Mouse (Mus musculus): Measurements from ENCODE around the gene Neil3. TPM values are rescaled to one million over a fixed set of nuclear protein-coding genes. Genes with fewer than 3 reads are reported as not detected.

Gene Neil3
- total RNA-seq (2014; rRNA removed) (1.8 and 2.4 TPM in 2 replicates), polyA plus RNA-seq (2015; fragmentation: Nextera tagmentation; extraction: Ambion mirVana) (3.3 and 4.5 TPM in 2 replicates)

DNA sequence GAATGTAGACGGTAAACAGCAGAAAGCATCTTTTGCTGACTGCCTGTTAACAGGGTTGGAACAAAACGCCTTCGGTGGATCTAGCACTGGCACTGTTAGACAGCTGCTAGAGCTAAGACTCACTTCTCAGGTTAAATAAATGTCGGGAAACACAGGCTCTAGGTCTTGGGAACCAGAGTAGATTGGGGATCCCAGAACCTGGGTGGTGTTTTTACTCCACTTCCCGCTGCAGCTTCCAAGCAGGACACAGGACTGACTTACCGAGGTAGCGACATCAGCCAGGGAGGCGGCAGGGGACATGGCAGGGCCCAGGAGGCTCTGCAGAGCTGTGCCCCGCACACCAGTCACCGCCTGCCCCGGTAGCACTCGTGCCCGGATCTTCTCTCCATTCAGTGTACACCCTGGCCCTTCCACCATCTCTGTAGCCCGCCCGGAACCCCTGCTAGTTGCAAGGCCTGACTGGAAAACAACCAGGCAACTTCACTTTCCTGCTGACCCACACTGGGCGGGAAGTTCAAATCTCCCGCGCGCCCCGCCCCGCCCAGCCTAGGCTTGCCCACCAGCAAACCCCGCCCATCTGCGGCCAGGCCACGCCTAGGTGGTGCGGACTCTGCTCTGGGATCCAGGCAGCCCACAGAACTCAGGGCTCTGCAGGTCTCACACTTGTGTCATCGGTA, at the start of gene Neil3:
Gene Neil3 (minus strand): TSS at position 571 of the 677 bp plus-strand sequence.
- WGBS = 2% methylated on average over 26 of the region's 26 CpGs
- DNase-seq (peak; percentile 41), ATAC-seq (peak; percentile 94)
- Histone ChIP-seq H3K9me3 (ENCODE audit: low read length) (no peaks in the 10 kb centered on the region), H3K9ac (peak within 1 kb of the TSS; percentile 48), H3K27me3 (ENCODE audit: insufficient read depth, low read length) (no peaks in the 10 kb centered on the region), H3K4me2 (ENCODE audit: low read depth) (peak within 1 kb of the TSS; percentile 69), H3K4me1 (ENCODE audit: insufficient read depth) (no peaks in the 10 kb centered on the region), H3K36me3 (ENCODE audit: insufficient read depth) (no peaks in the 10 kb centered on the region), H3K4me3 (ENCODE audit: low read depth, low read length) (peak within 1 kb of the TSS; percentile 35), H3K27ac (ENCODE audit: low read depth, low read length) (no peak within 1 kb of the TSS)
- TF ChIP-seq CTCF (IDR thresholded peaks at IDR 0.05; ENCODE audit: low read depth) = no peak

DNA sequence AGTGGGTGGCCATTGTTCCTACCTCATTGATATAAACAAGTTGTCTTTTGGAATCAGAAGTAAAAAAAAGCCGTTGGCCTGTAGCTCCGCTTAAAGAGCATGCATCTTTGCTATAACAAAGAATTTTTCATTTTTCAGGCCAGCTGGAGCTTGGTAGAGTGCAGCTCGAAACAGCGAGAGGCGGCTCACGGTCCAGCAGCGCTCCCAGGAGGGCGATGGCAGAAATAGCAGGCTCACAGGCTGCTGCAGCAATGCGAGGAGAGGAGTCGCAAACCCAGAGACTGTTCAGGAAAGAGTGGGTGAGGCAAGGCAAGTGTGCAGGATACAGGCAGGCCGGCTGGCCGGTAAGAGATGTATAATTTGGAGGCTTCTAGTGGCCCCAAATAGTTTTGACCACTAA, 42.0 kb upstream of the Neil3 start:
- ATAC-seq (peak; percentile 98), DNase-seq (peak; percentile 89)
- Histone ChIP-seq H3K4me2 (ENCODE audit: low read depth) (no peak overlapping the region), H3K9me3 (ENCODE audit: low read length) (0 out of 2 replicates have a peak, but pooled peaks cover 3% of the 10 kb centered on the region), H3K27ac (ENCODE audit: low read depth, low read length) (no peak overlapping the region), H3K4me1 (ENCODE audit: insufficient read depth) (no peaks in the 10 kb centered on the region), H3K27me3 (ENCODE audit: insufficient read depth, low read length) (no peaks in the 10 kb centered on the region), H3K36me3 (ENCODE audit: insufficient read depth) (no peaks in the 10 kb centered on the region), H3K4me3 (ENCODE audit: low read depth, low read length) (no peak overlapping the region), H3K9ac (no peak overlapping the region)
- WGBS = 11% methylated on average over 12 of the region's 12 CpGs
- TF ChIP-seq CTCF (IDR thresholded peaks at IDR 0.05; ENCODE audit: low read depth) = peak; percentile 97

DNA sequence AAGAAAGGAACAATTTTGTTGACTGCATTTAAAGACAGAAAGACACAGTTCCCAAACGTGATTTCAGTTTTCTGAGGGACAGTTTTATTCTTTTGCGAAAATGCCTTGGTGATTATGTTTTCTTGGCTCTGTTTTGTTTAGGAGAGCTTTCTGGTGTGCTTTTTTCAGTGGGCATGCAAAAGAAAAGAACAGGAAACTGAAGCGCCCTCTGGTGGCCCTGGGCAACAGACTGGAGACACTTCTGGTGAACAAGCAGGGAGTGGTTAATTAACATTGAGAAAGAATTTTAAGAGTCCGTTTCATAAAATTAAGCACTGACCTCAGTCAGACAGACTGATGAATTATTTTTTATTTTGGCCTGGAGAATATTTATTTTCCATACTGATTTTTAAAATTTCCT, 25.1 kb upstream of the Neil3 start:
- H3K27ac ChIP-seq (ENCODE audit: low read depth, low read length) = no peak overlapping the region
- H3K4me1 ChIP-seq (ENCODE audit: insufficient read depth) = no peaks in the 10 kb centered on the region
- no peak for ATAC-seq
- 37% methylated on average over 4 of the region's 4 CpGs for WGBS
- peak; percentile 56 for DNase-seq
- peak; percentile 60 for TF ChIP-seq CTCF (IDR thresholded peaks at IDR 0.05; ENCODE audit: low read depth)
- no peak overlapping the region for H3K4me3 ChIP-seq (ENCODE audit: low read depth, low read length)
- no peak overlapping the region for H3K4me2 ChIP-seq (ENCODE audit: low read depth)
- no peaks in the 10 kb centered on the region for H3K27me3 ChIP-seq (ENCODE audit: insufficient read depth, low read length)
- no peak overlapping the region for H3K9ac ChIP-seq
- no peaks in the 10 kb centered on the region for H3K9me3 ChIP-seq (ENCODE audit: low read length)
- H3K36me3 ChIP-seq (ENCODE audit: insufficient read depth) = no peaks in the 10 kb centered on the region

DNA sequence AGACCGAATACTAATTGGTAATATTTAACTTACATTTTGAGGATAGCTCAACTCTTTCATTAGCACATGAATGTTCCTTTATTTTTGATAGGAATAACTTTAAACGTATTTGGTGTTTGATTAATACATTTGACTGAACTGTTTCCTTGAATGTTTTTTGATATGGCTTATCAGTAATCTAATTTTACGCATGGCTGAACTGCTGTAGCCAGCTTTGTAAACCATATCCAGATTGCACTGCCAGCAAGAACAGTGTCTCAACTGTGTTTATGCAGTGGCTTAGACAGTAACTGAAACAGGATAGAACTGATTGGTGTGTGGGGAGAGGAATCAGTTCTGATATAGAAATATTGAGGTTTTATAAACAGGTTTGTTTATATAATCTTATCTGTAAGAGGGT, 22.6 kb upstream of the Neil3 start:
- 56% methylated on average over 3 of the region's 3 CpGs for WGBS
- no peak overlapping the region for H3K4me2 ChIP-seq (ENCODE audit: low read depth)
- no peak overlapping the region for H3K4me3 ChIP-seq (ENCODE audit: low read depth, low read length)
- H3K27ac ChIP-seq (ENCODE audit: low read depth, low read length) = no peak overlapping the region
- no peak for TF ChIP-seq CTCF (IDR thresholded peaks at IDR 0.05; ENCODE audit: low read depth)
- no peaks in the 10 kb centered on the region for H3K27me3 ChIP-seq (ENCODE audit: insufficient read depth, low read length)
- no peaks in the 10 kb centered on the region for H3K36me3 ChIP-seq (ENCODE audit: insufficient read depth)
- no peaks in the 10 kb centered on the region for H3K4me1 ChIP-seq (ENCODE audit: insufficient read depth)
- DNase-seq (no peak), ATAC-seq (no peak)
- no peak overlapping the region for H3K9ac ChIP-seq
- H3K9me3 ChIP-seq (ENCODE audit: low read length) = no peaks in the 10 kb centered on the region

DNA sequence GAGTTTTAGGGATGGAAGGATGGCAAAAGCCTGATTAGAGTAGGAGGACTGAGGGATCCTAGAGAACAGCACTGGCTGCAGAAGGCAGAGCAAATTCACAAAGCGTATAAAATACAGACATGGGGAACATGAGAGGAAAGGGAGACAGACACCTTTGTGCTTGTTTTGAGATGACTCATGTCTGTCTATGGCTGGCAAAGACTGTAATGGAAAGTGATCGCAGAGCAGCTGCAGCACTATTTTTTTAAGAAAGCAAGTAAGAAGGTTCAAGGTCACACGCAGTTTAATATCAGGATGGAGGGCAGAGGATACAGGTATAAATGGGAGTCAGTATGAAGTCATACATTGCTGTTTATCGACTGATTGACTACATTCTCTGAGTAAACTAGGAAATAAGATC, 8.2 kb downstream of the Neil3 start:
- Histone ChIP-seq H3K4me1 (ENCODE audit: insufficient read depth) (no peaks in the 10 kb centered on the region), H3K4me3 (ENCODE audit: low read depth, low read length) (no peak overlapping the region), H3K9me3 (ENCODE audit: low read length) (no peaks in the 10 kb centered on the region), H3K36me3 (ENCODE audit: insufficient read depth) (no peaks in the 10 kb centered on the region), H3K27me3 (ENCODE audit: insufficient read depth, low read length) (no peaks in the 10 kb centered on the region), H3K4me2 (ENCODE audit: low read depth) (no peak overlapping the region), H3K9ac (no peak overlapping the region), H3K27ac (ENCODE audit: low read depth, low read length) (no peak overlapping the region)
- 89% methylated on average over 4 of the region's 4 CpGs for WGBS
- no peak for DNase-seq
- no peak for ATAC-seq
- no peak for TF ChIP-seq CTCF (IDR thresholded peaks at IDR 0.05; ENCODE audit: low read depth)

DNA sequence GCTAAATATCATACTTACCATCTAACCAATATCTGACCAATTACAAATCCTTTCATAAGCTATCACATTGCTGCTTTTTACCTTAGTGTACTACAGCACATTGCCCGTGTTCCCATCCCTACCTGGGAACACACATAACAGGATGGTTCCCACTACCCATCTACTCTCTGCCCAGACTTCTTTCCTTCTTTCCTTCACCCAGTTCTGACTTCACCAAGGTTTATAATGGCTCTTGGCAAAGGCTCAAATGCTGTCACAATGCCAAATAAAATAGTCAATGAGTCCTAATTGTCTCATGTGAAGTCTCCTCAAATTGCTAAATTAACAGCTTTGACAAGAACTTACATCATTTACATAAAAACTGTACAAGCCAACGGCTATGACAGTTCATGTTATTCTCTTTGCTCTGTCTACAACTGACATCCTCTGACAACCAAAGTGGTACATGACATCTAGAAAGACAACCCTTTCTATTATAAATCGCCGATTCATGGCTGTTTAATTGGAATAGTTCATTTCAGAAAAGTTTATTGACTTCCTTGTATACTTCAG, 9.9 kb downstream of the Neil3 start:
- Histone ChIP-seq H3K9me3 (ENCODE audit: low read length) (no peaks in the 10 kb centered on the region), H3K9ac (no peak overlapping the region), H3K36me3 (ENCODE audit: insufficient read depth) (no peaks in the 10 kb centered on the region), H3K27me3 (ENCODE audit: insufficient read depth, low read length) (no peaks in the 10 kb centered on the region), H3K4me3 (ENCODE audit: low read depth, low read length) (no peak overlapping the region), H3K4me1 (ENCODE audit: insufficient read depth) (no peaks in the 10 kb centered on the region), H3K27ac (ENCODE audit: low read depth, low read length) (no peak overlapping the region), H3K4me2 (ENCODE audit: low read depth) (no peak overlapping the region)
- peak; percentile 45 for DNase-seq
- no peak for TF ChIP-seq CTCF (IDR thresholded peaks at IDR 0.05; ENCODE audit: low read depth)
- peak; percentile 78; the same call in 1 of the 2 replicates for ATAC-seq
- WGBS = 44% methylated on average over 4 of the region's 4 CpGs

DNA sequence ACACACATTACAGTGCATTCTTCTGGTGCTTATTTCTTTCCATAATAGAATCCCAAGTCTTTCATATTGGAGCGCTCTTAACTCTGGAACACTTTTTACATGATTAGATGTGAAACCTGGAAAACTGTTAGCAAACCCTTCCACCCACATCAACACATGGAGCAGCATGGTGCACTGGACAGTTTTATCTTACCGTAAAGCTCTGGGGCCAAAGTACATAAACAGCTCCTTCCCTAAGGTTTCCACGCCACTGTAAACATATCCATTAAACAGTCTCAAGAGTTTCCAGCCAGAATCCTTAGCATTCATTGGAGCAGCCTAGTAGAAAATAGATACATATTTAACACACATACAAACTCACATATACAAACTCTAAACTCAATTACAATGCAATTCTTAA, 15.4 kb downstream of the Neil3 start:
- H3K27me3 ChIP-seq (ENCODE audit: insufficient read depth, low read length) = no peaks in the 10 kb centered on the region
- H3K36me3 ChIP-seq (ENCODE audit: insufficient read depth) = no peaks in the 10 kb centered on the region
- no peak overlapping the region for H3K4me3 ChIP-seq (ENCODE audit: low read depth, low read length)
- DNase-seq (no peak), ATAC-seq (no peak)
- no peak overlapping the region for H3K9ac ChIP-seq
- 89% methylated on average over 3 of the region's 3 CpGs for WGBS
- no peak overlapping the region for H3K27ac ChIP-seq (ENCODE audit: low read depth, low read length)
- TF ChIP-seq CTCF (IDR thresholded peaks at IDR 0.05; ENCODE audit: low read depth) = no peak
- H3K4me1 ChIP-seq (ENCODE audit: insufficient read depth) = no peaks in the 10 kb centered on the region
- H3K9me3 ChIP-seq (ENCODE audit: low read length) = no peaks in the 10 kb centered on the region
- H3K4me2 ChIP-seq (ENCODE audit: low read depth) = no peak overlapping the region

All from forebrain, postnatal 0 days (tissue).